Mouse (Mus musculus): ENCODE results near the gene Tub.

DNA sequence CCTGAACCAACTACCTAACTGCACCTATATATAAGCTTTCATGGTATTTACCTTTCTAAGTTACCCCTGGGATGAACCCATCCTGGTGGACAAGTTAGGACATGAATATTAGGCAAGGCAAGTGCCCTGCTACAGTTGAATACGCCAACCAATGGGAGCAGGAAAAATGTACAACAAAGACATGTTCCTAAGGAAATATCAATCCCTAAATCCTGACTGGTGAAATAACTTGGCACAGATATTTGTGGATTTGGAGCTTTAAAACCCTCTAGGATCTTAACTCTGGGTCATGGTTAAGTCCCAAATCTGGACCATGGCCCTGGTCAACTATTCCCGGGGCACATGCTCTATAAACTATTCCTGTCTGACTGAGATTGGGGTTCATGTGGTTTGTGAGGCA, 95.7 kb downstream of the Tub start:
- TF ChIP-seq CTCF (IDR thresholded peaks at IDR 0.05; ENCODE audit: extremely low read depth, insufficient read depth, insufficient read length, insufficient replicate concordance): no peak
- no peak for TF ChIP-seq POLR2A (IDR thresholded peaks at IDR 0.05; ENCODE audit: low read depth, low read length)

Measured in spleen, adult 2 months (tissue).